Mouse (Mus musculus) liver, adult 2 months (tissue): Measurements from ENCODE around the gene Nol8. TPM values are rescaled to one million over a fixed set of nuclear protein-coding genes. Genes with fewer than 3 reads are reported as not detected.

Experiments
- DNase-seq: peaks from one replicate; pipeline ENCODE4 v3.0.0-alpha.2; 2011; ENCODE audit warnings: low read depth, low spot score; ENCODE audit errors: extremely low read depth
- H3K27ac ChIP-seq: fragments of 200-500 bp; replicated peaks from 2 replicates; pipeline ENCODE4 v1.5.1; 2012; ENCODE audit warnings: low read depth, mild to moderate bottlenecking, control low read depth, inconsistent platforms, low read length; ENCODE audit not compliant: insufficient read depth
- H3K27me3 ChIP-seq: fragments of 200-500 bp; 2 replicates; pipeline ENCODE4 v1.6.1; 2012; ENCODE audit warnings: mild to moderate bottlenecking, moderate library complexity, low read length, inconsistent platforms; ENCODE audit not compliant: control insufficient read depth, insufficient read depth
- H3K36me3 ChIP-seq: fragments of 200-500 bp; 2 replicates; pipeline ENCODE4 v1.6.1; 2012; ENCODE audit warnings: low read length, inconsistent platforms; ENCODE audit not compliant: control insufficient read depth, insufficient read depth
- H3K4me1 ChIP-seq: fragments of 200-500 bp; 2 replicates; pipeline ENCODE4 v1.6.1; 2011; ENCODE audit warnings: low read length; ENCODE audit not compliant: control insufficient read depth, insufficient read depth
- H3K4me3 ChIP-seq: fragments of 200-500 bp; 2 replicates; pipeline ENCODE4 v1.5.1; 2011; ENCODE audit warnings: low read depth, mild to moderate bottlenecking, control low read depth, low read length, moderate library complexity; ENCODE audit not compliant: insufficient read depth
- H3K79me2 ChIP-seq: fragments of 200-500 bp; 2 replicates; pipeline ENCODE4 v1.6.1; 2012; ENCODE audit warnings: inconsistent platforms, mild to moderate bottlenecking, low read length, moderate library complexity; ENCODE audit not compliant: control insufficient read depth, insufficient read depth
- H3K9ac ChIP-seq: fragments of 200-500 bp; 2 replicates; pipeline ENCODE4 v1.6.1; 2012; ENCODE audit warnings: low read depth, mild to moderate bottlenecking, control low read depth, inconsistent platforms, low read length
- CTCF ChIP-seq: fragments of 200-500 bp; IDR thresholded peaks from 2 replicates; pipeline ENCODE4 v1.5.1; 2011; ENCODE audit warnings: low read depth, low read length, control low read depth
- POLR2A ChIP-seq: fragments of 200-500 bp; IDR thresholded peaks from 2 replicates; pipeline ENCODE4 v1.6.1; 2011; ENCODE audit warnings: low read length, control low read depth; ENCODE audit not compliant: insufficient read depth; ENCODE audit errors: extremely low read depth
- WGBS: fragments of 180-500 bp; shearing (Covaris S2); methylation state at CpG from one replicate; pipeline ENCODE4 v1.1.7; 2018; 5-methylcytosine and 5-hydroxymethylcytosine counted together
- polyA plus RNA-seq: library from polyadenylated mRNA; depleted of rRNA; stranded (reverse); fragments of >200 nt; gene quantifications from 2 replicates; pipeline ENCODE4 v1.2.3, GENCODE M21; 2012
- total RNA-seq: library from RNA; depleted of rRNA; stranded (reverse); fragments of >200 nt; gene quantifications from 2 replicates; pipeline ENCODE4 v1.2.3, GENCODE M21; 2014

The Nol8 gene
- total and polyA plus RNA-seq, 2 experiments, result 1.1 to 6.5 TPM

- H3K79me2 ChIP-seq, result no peaks in the 10 kb centered on the region
- no peak overlapping the region for H3K9ac ChIP-seq
- no peaks in the 10 kb centered on the region for H3K4me1 ChIP-seq
- no peak overlapping the region for H3K4me3 ChIP-seq
- H3K27me3 ChIP-seq, result no peaks in the 10 kb centered on the region
- H3K27ac ChIP-seq, result no peak overlapping the region
- 74% methylated on average over 1 of the region's 1 CpGs for WGBS
- DNase-seq, result no peak
- TF ChIP-seq CTCF (no peak), POLR2A (no peak)
- H3K36me3 ChIP-seq, result no peaks in the 10 kb centered on the region
These were observed 29.7 kb upstream of the Nol8 start for GRCm38 (mm10) chr13:49623216-49623615.

GRCm38 (mm10) chr13:49628167-49628566 is 24.7 kb upstream of the Nol8 start:
- Histone ChIP-seq H3K4me1 (no peaks in the 10 kb centered on the region), H3K4me3 (no peak overlapping the region), H3K9ac (no peak overlapping the region), H3K27me3 (no peaks in the 10 kb centered on the region), H3K27ac (no peak overlapping the region), H3K36me3 (no peaks in the 10 kb centered on the region), H3K79me2 (no peaks in the 10 kb centered on the region)
- TF ChIP-seq CTCF, result no peak
- no peak for TF ChIP-seq POLR2A
- no peak for DNase-seq

- Histone ChIP-seq H3K4me3 (no peak overlapping the region), H3K9ac (no peak overlapping the region), H3K27me3 (no peaks in the 10 kb centered on the region), H3K79me2 (no peaks in the 10 kb centered on the region), H3K36me3 (no peaks in the 10 kb centered on the region), H3K4me1 (no peaks in the 10 kb centered on the region), H3K27ac (no peak overlapping the region)
- DNase-seq, result no peak
- TF ChIP-seq CTCF (no peak), POLR2A (no peak)
- WGBS, result 93% methylated on average over 2 of the region's 2 CpGs
These were observed 23.8 kb upstream of the Nol8 start for GRCm38 (mm10) chr13:49629076-49629475.

- no peak for DNase-seq
- Histone ChIP-seq H3K36me3 (no peaks in the 10 kb centered on the region), H3K79me2 (no peaks in the 10 kb centered on the region), H3K9ac (no peak overlapping the region), H3K27ac (no peak overlapping the region), H3K27me3 (no peaks in the 10 kb centered on the region), H3K4me3 (no peak overlapping the region), H3K4me1 (peaks cover 3% of the 10 kb centered on the region; the same call in 1 of the 2 replicates)
- TF ChIP-seq CTCF (no peak), POLR2A (no peak)
- WGBS, result 98% methylated on average over 2 of the region's 2 CpGs
These were observed 12.9 kb upstream of the Nol8 start for GRCm38 (mm10) chr13:49639965-49640364.

GRCm38 (mm10) chr13:49642650-49643049 is 10.2 kb upstream of the Nol8 start:
- DNase-seq, result no peak
- WGBS, result 69% methylated on average over 6 of the region's 6 CpGs
- Histone ChIP-seq H3K79me2 (no peaks in the 10 kb centered on the region), H3K4me3 (no peak overlapping the region), H3K27me3 (no peaks in the 10 kb centered on the region), H3K27ac (no peak overlapping the region), H3K4me1 (no peaks in the 10 kb centered on the region; the same call in 1 of the 2 replicates), H3K36me3 (no peaks in the 10 kb centered on the region), H3K9ac (no peak overlapping the region)
- no peak for TF ChIP-seq POLR2A
- TF ChIP-seq CTCF, result no peak

GRCm38 (mm10) chr13:49643669-49644362 is 9.1 kb upstream of the Nol8 start:
- H3K4me1 ChIP-seq, result no peaks in the 10 kb centered on the region; the same call in 1 of the 2 replicates
- H3K79me2 ChIP-seq, result no peaks in the 10 kb centered on the region
- no peak overlapping the region for H3K27ac ChIP-seq
- DNase-seq, result peak; percentile 70
- H3K4me3 ChIP-seq, result no peak overlapping the region
- H3K27me3 ChIP-seq, result no peaks in the 10 kb centered on the region
- no peak for TF ChIP-seq POLR2A
- TF ChIP-seq CTCF, result no peak
- no peaks in the 10 kb centered on the region for H3K36me3 ChIP-seq
- H3K9ac ChIP-seq, result no peak overlapping the region
